Mouse (Mus musculus) heart, postnatal 0 days (tissue): ENCODE results near the gene Vkorc1.

Experiments
- CTCF ChIP-seq: IDR thresholded peaks from 2 replicates; pipeline ENCODE4 v1.5.1; 2016; ENCODE audit warnings: antibody characterized with exemption, control low read depth, low read depth
- EP300 ChIP-seq: IDR thresholded peaks from 2 replicates; pipeline ENCODE4 v1.6.1; 2016; ENCODE audit warnings: antibody characterized with exemption, low read depth

GRCm38 (mm10) chr7:127867641-127868040 lies 27.8 kb downstream of the Vkorc1 start:
- TF ChIP-seq CTCF (no peak), EP300 (no peak)
